Mouse (Mus musculus) embryonic fibroblast, embryonic 13.5 days (primary cell): ENCODE results near the gene D13Ertd608e.

Experiments used
- CTCF ChIP-seq: IDR thresholded peaks from 2 replicates; pipeline ENCODE4 v1.5.1; 2011; ENCODE audit warnings: mild to moderate bottlenecking, control low read depth, low read length, moderate library complexity, borderline replicate concordance; ENCODE audit not compliant: insufficient read depth
- POLR2A ChIP-seq: IDR thresholded peaks from 2 replicates; pipeline ENCODE4 v1.6.1; 2011; ENCODE audit warnings: low read depth, mild to moderate bottlenecking, control low read depth, low read length, moderate library complexity

DNA sequence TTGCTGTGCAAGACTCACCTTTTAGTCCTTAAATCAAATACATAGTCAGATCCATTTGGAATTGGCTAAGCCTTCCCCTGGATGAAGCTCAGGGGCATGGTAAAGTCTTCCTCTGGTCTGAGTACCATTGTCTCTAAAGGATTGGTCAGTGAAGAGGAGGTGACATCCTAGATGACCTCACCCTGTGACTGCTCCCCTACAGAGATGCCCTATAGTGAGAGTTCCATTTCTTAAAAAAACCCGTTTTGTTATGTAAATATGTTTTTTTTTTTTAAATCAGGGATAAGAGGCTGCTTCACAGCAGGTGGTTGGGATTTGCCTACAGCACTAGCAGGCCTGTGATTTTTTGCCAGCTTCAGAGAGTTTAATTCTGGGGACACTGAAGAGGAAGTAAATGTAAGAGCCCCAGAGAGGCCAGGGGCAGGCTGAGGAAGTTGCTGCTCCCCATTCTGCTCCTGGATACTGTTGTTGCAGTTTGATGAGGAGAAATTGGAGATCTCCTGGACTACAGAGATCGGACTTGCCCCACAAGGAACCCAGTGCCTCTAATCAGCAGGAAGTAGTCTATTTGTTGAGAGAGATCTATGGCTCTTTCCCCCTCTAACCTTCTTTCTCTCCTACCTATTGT is 18.1 kb upstream of the D13Ertd608e start:
- TF ChIP-seq CTCF (no peak), POLR2A (no peak)
